Mouse (Mus musculus) liver, adult 2 months (tissue): Measurements from ENCODE around the gene Fdps. TPM values are rescaled to one million over a fixed set of nuclear protein-coding genes. Genes with fewer than 3 reads are reported as not detected.

Source experiments
- DNase-seq: peaks from one replicate; pipeline ENCODE4 v3.0.0-alpha.2; 2011; ENCODE audit warnings: low read depth, low spot score; ENCODE audit errors: extremely low read depth
- H3K27ac ChIP-seq: fragments of 200-500 bp; replicated peaks from 2 replicates; pipeline ENCODE4 v1.5.1; 2012; ENCODE audit warnings: low read depth, mild to moderate bottlenecking, control low read depth, inconsistent platforms, low read length; ENCODE audit not compliant: insufficient read depth
- H3K27me3 ChIP-seq: fragments of 200-500 bp; 2 replicates; pipeline ENCODE4 v1.6.1; 2012; ENCODE audit warnings: mild to moderate bottlenecking, moderate library complexity, low read length, inconsistent platforms; ENCODE audit not compliant: control insufficient read depth, insufficient read depth
- H3K36me3 ChIP-seq: fragments of 200-500 bp; 2 replicates; pipeline ENCODE4 v1.6.1; 2012; ENCODE audit warnings: low read length, inconsistent platforms; ENCODE audit not compliant: control insufficient read depth, insufficient read depth
- H3K4me1 ChIP-seq: fragments of 200-500 bp; 2 replicates; pipeline ENCODE4 v1.6.1; 2011; ENCODE audit warnings: low read length; ENCODE audit not compliant: control insufficient read depth, insufficient read depth
- H3K4me3 ChIP-seq: fragments of 200-500 bp; 2 replicates; pipeline ENCODE4 v1.5.1; 2011; ENCODE audit warnings: low read depth, mild to moderate bottlenecking, control low read depth, low read length, moderate library complexity; ENCODE audit not compliant: insufficient read depth
- H3K79me2 ChIP-seq: fragments of 200-500 bp; 2 replicates; pipeline ENCODE4 v1.6.1; 2012; ENCODE audit warnings: inconsistent platforms, mild to moderate bottlenecking, low read length, moderate library complexity; ENCODE audit not compliant: control insufficient read depth, insufficient read depth
- H3K9ac ChIP-seq: fragments of 200-500 bp; 2 replicates; pipeline ENCODE4 v1.6.1; 2012; ENCODE audit warnings: low read depth, mild to moderate bottlenecking, control low read depth, inconsistent platforms, low read length
- CTCF ChIP-seq: fragments of 200-500 bp; IDR thresholded peaks from 2 replicates; pipeline ENCODE4 v1.5.1; 2011; ENCODE audit warnings: low read depth, low read length, control low read depth
- POLR2A ChIP-seq: fragments of 200-500 bp; IDR thresholded peaks from 2 replicates; pipeline ENCODE4 v1.6.1; 2011; ENCODE audit warnings: low read length, control low read depth; ENCODE audit not compliant: insufficient read depth; ENCODE audit errors: extremely low read depth
- WGBS: fragments of 180-500 bp; shearing (Covaris S2); methylation state at CpG from one replicate; pipeline ENCODE4 v1.1.7; 2018; 5-methylcytosine and 5-hydroxymethylcytosine counted together
- polyA plus RNA-seq: library from polyadenylated mRNA; depleted of rRNA; stranded (reverse); fragments of >200 nt; gene quantifications from 2 replicates; pipeline ENCODE4 v1.2.3, GENCODE M21; 2012
- total RNA-seq: library from RNA; depleted of rRNA; stranded (reverse); fragments of >200 nt; gene quantifications from 2 replicates; pipeline ENCODE4 v1.2.3, GENCODE M21; 2014

The Fdps gene
- total and polyA plus RNA-seq, 2 experiments = 388 to 510 TPM

- Histone ChIP-seq H3K9ac (no peak overlapping the region), H3K4me3 (no peak overlapping the region)
Measured at GRCm38 (mm10) chr3:89091811-89092508, 9.8 kb downstream of the Fdps start.

GRCm38 (mm10) chr3:89090694-89091655 is 10.8 kb downstream of the Fdps start:
- Histone ChIP-seq H3K27me3 (no peaks in the 10 kb centered on the region), H3K36me3 (peaks cover 2% of the 10 kb centered on the region; the same call in 1 of the 2 replicates), H3K4me1 (peaks cover 13% of the 10 kb centered on the region), H3K9ac (peak overlapping the region; percentile 84), H3K79me2 (no peaks in the 10 kb centered on the region), H3K27ac (no peak overlapping the region; the same call in 1 of the 2 replicates), H3K4me3 (peak overlapping the region; percentile 65)
- peak; percentile 49 for DNase-seq
- 1% methylated on average over 71 of the region's 74 CpGs for WGBS
- TF ChIP-seq CTCF = peak; percentile 71
- TF ChIP-seq POLR2A = 0 out of 2 replicates have a peak, but pooled peaks have one; percentile 16

More at GRCm38 (mm10) chr3:89091811-89092508, 9.8 kb downstream of the Fdps start:
- Histone ChIP-seq H3K27me3 (no peaks in the 10 kb centered on the region), H3K27ac (no peak overlapping the region), H3K79me2 (no peaks in the 10 kb centered on the region), H3K36me3 (peaks cover 5% of the 10 kb centered on the region; the same call in 1 of the 2 replicates), H3K4me1 (peaks cover 13% of the 10 kb centered on the region)
- no peak for DNase-seq
- 28% methylated on average over 20 of the region's 20 CpGs for WGBS
- no peak for TF ChIP-seq CTCF
- no peak for TF ChIP-seq POLR2A

DNA sequence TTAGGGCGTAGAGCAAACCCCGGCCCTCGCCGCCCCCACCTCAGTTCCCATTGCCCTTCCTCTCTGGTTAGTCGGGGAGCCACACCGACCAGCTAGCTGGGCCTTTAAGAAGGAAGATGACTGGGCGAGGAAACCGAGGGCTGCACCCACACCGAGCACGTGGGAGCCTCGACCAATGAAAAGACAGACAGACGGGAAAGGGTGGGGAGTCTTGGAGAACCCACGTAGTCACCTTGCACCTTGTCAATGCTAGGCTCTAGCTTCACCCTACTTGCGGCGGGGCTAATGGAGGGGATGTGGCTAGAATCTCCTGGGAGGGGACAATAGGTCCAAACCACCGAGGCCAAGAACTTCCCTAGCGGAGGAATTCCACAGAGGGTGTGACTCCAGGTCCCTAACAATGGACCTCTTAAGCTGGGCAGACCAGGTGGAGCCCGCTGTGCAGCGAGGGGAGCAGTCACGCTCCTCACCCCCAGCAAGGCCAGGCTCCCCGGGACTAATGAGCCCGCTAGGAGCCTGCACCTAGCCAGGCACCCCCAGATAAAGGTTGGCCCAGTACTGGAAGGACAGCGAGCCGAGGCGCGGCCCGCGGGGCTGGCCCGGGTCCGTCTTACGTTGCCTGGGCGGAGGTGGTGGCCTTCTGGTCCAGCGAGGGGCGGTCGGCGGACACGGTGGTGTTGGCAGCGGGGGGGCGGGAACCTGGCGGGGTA is 11.7 kb downstream of the Fdps start:
- no peak for TF ChIP-seq CTCF
- peak; percentile 45; the same call in 1 of the 2 replicates for TF ChIP-seq POLR2A
- Histone ChIP-seq H3K4me3 (peak overlapping the region; percentile 65), H3K9ac (peak overlapping the region; percentile 84), H3K36me3 (no peaks in the 10 kb centered on the region; the same call in 1 of the 2 replicates), H3K27me3 (no peaks in the 10 kb centered on the region), H3K79me2 (no peaks in the 10 kb centered on the region), H3K27ac (peak overlapping the region; percentile 65), H3K4me1 (peaks cover 13% of the 10 kb centered on the region)
- peak; percentile 89 for DNase-seq
- WGBS = 1% methylated on average over 39 of the region's 40 CpGs

DNA sequence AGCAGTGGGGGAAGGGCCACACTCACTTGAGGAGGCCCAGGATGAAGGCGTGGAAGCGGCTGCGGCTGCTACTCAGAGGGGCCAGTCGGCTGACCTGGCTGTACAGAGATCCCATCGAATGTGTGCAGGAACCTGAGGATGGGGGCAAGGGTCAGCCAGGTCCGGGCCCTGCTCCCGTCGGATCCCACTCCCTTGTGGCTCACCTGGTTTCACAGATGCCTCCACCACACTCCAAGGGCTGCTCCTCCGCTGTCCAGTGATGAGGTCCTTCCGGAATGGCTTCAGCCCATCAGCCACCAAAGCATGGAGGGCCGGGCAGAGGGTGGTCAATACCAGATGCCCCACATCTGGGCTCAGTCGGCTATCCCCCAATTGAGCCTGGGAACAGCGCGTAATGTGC is 12.8 kb downstream of the Fdps start:
- DNase-seq = no peak
- H3K27ac ChIP-seq = no peak overlapping the region
- no peaks in the 10 kb centered on the region for H3K27me3 ChIP-seq
- 51% methylated on average over 14 of the region's 14 CpGs for WGBS
- H3K4me1 ChIP-seq = peaks cover 13% of the 10 kb centered on the region
- no peaks in the 10 kb centered on the region for H3K36me3 ChIP-seq
- peak overlapping the region; percentile 3; the same call in 1 of the 2 replicates for H3K4me3 ChIP-seq
- H3K79me2 ChIP-seq = no peaks in the 10 kb centered on the region
- no peak overlapping the region; the same call in 1 of the 2 replicates for H3K9ac ChIP-seq
- TF ChIP-seq POLR2A (no peak), CTCF (no peak)

DNA sequence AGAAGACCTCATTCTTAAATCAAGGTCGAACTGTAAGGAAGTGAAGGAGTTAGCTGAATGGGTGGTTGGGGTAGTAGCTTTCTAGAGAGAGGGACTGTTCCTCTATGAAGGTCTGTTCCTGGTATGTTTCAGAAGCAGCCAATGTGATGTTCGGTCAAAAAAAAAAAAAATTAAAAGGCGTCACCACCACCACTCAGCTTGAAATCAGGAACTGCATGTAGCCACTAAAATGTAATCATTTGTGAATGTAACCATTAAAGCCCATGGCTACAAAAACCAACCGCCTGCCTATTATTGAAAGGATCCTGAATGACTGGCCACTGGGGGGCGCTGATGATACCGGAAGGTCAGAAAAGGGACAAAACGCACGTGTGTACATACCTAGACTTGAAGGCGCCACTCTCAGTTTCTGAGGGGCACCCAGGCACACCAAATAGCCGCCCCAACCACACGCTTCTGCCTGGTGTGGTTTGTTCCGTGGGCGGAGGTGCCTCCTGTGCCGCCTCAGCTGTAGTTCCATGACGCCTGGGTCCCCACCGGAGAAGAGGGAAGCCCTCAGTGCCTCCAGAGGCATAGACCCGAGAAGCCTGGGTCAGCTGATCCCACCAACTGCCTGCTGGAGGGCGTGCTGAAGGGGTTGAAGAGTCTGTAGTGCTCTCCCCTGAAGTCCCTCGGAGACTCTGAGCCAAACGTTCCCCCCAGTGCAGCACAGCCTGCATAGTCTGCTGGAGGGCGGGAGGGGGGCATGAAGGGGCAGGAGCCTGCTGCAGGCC is 14.2 kb downstream of the Fdps start:
- DNase-seq = peak; percentile 53
- no peak overlapping the region for H3K9ac ChIP-seq
- no peak overlapping the region for H3K4me3 ChIP-seq
- H3K79me2 ChIP-seq = no peaks in the 10 kb centered on the region
- TF ChIP-seq POLR2A (no peak), CTCF (peak; percentile 49)
- peaks cover 13% of the 10 kb centered on the region for H3K4me1 ChIP-seq
- H3K36me3 ChIP-seq = no peaks in the 10 kb centered on the region
- no peaks in the 10 kb centered on the region for H3K27me3 ChIP-seq
- H3K27ac ChIP-seq = no peak overlapping the region
- 36% methylated on average over 21 of the region's 21 CpGs for WGBS
